Mouse (Mus musculus) gastrocnemius, postnatal 14 days (tissue): Measurements from ENCODE around the gene H2afx. TPM values are rescaled to one million over a fixed set of nuclear protein-coding genes. Genes with fewer than 3 reads are reported as not detected.
"Not testable (repeated sequence)": the region's sequence is repeated elsewhere in the genome, so short reads cannot be mapped to it uniquely, and the experiment has no call there.

ENCODE experiments used
- DNase-seq: peaks from one replicate; pipeline ENCODE4 v3.0.0; 2021; ENCODE audit warnings: mixed read lengths
- intact Hi-C: fragments of 180-260 bp; cut with DNase I; formaldehyde crosslinking; loops from one replicate; pipeline ENCODE4 v1.15.1; 2025; ENCODE audit warnings: low total_unique reads
- total RNA-seq, 2 experiments: library from RNA; stranded (reverse); gene quantifications; 2 replicates each; pipeline ENCODE4 v1.2.3; 2021

The H2afx gene
- total RNA-seq, 2 experiments from 2014 or later: 21.7 to 24.8 TPM

DNA sequence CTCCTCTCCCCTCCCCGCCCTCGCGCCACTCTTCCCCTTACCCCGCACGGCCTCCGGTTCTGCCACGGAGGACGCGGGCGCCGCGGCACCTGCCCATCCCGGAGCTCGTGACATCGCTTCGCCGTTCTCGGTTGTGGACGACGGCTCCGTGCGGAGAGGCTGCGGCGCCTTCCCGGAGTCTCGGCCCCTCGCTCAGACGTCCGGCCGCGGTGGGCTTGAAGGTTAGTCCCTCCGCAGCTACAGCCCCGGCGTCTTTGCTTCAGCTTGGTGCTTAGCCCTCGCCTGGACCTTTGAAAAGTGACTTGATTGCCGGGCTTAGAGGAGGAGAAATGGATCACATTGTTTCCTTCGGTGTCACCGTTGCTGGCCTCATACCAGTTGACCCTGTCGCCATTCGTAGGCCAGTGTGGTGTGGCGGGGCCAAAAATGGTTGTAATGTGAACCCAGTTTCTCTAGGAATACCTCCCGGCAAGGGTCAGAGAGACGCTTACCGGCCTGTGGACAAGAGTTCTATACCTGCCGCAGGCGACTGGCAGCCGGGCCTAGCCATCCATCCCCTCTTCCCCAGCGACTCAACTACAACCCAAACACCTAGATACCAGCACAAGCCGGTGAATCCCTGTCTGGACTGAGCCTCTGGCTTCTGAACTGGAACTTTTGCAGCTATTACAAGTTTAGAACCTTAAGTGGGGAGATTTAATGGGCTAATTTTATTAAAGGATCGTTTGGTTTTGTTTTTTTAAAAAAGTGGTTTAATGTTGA lies 1.0 kb downstream of the H2afx start:
- DNase-seq: peak; percentile 53

DNA sequence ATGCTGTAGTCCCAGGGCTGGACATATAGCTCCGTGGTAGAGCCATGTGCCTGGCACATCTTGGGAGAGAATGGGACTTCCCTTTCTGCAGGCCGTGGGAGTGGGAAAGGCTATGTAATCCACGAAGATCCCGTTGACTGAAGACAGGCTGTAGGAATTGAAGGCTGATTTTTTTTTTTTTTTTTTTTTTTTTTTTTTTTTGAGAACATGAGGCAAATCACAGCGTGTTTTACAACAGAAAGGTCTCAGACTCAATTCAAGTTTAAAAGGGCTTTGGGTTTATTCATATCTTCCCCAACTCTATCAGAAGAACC lies 1.6 kb downstream of the H2afx start:
- intact Hi-C loops: no loop called here
- DNase-seq: no peak

More for the DNA sequence above, 1.0 kb downstream of the H2afx start:
- intact Hi-C loops: no loop called here

DNA sequence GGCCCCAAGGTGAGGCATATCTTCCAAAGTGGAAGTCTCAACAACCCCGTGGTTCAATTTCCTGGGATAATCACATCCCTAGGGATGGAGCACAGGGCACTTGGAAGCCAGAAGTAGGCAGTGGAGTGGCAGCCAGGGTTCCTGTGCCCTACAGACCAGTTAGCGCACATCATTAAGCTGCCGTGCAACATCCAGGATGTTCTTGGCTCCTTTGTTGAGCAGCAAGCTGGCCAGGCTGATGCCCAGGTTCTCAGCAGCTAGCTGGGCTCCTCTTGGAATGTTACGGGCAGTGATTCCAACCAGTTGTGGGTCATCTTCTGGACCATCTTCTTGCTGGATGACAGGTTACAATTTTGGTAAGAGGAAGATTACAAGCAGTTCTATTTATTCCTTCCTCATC lies 2.0 kb downstream of the H2afx start:
- intact Hi-C loops, DNase-seq: not testable (repeated sequence)

DNA sequence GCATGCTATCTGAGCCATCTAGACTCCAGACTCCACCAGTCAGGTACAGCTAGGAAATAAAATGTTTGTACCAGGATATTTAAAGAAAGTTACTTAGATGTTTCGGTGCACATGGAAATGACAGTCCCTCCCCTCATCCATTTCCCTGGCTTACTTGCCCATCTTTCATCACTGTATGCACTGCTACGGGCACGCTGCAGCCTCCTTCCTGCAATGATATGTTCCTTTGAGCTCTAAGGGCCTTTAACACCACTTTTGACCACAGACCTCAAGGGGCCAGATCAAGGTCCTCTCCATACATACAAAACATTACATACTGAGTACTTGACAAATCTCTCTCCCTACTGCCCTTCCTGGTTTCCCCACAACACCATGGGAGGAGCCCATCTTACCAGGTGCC lies 2.5 kb downstream of the H2afx start:
- intact Hi-C loops: no loop called here
- DNase-seq: no peak

DNA sequence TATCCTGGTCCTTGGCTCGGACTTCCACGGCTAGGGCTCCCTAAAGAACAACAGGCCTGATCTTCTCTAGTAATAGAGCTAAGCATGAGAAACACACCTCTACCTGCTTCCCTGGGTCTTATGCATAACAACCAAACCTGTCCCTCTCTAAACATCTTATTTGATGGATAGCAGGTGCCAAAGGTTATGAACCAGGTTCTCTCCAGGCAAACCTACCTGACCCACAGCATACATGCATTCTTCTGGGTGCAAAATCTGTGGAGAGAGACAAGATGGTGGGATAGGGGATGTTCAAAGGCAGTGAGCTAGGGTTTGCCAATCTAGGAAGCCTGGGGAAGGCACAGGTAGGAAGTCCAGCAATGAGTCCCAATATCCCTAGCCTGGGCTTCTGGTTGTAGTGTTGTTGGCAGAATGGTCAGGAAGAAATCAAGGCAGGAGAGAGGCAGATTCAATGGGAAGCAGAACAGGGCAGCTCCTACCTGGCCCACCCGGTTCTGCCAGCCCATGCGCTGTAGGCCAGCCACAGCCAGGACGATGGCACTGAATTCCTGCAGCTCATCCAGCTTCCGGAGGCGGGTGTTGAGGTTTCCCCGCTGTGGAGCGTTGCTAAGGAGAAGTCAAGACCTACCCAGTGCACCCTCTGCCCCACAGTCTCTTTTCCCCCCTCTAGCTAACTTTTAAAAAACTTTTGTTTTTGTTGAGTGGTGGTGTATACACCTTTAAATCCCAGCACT lies 3.1 kb downstream of the H2afx start:
- no peak for DNase-seq
- intact Hi-C loops: no loop called here

DNA sequence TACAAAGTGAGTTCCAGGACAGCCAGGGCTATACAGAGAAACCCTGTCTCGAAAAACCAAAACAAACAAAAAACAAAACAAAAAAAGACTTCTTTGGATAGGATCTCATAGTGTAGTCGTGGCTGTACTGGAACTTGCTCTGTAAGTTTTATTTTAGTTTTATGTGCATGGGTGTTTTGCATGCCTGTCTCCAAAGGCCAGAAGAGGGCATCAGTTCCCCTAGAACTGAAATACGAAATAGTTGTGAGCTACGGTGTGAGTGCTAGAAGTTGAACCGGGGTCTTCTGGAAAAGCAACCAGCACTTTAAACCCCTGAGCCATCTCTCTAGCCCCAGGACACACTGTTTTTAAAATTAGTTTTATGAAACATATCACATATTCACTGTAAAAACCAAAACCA lies 4.1 kb downstream of the H2afx start:
- intact Hi-C loops: no loop called here
- DNase-seq: no peak

DNA sequence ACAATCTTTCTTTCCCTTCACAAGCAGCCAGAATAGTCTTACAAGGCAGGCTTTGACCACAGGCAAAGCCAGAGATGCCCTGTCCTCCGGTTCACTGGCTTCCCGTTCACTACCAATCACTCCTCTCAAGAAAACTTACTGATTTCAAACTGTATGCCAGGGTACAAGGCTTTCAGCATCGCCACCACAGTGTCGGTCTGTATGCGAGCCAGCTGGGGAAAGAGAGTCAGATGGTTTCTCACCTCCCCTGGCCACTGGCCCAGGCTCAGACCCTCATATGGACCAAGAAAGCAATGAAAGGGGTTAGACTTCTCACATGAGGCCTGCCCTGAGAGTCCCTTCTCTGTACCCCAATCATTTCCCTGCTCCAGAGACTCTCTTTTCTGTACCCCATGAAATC lies 7.0 kb downstream of the H2afx start:
- DNase-seq: no peak
- intact Hi-C loops: no loop called here

DNA sequence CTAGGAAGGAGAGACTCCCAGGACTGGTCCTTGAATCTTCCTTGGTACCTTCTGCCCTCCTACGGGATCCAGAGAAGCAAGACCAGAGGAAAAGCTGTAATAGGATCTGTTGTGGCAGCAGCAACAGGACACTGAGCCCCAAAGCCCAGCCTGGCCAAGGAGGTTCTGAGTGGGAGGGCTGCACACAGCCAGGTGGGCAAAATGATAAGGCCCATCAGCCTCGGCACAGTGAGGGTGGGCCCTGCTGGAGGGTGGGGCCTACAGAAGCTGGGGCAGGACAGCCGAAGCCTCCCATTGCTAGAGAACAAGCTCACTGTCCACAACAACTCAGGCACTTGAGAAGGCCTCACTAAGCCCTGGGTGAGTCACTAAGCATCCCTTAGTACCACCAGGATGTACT lies 7.7 kb downstream of the H2afx start:
- intact Hi-C loops: no loop called here
- no peak for DNase-seq

DNA sequence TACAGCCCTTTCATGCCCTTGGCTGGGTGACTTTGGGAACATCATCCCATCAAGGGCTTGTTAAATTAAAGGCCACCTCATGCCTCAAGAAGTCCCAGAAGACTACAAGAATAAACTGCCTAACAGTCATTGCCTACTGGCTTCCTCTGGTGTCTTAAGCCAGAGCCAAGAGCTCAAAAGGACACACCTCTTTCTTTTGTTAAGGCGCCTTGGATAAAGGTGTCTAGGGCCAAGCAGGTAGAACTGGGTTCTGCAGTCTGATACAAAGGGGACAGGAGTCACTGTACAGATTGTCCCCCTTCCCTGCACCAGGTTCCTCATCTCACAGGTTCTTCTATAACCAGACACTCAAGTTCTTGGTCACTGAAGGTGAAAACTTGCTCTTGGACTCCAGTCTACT lies 8.1 kb downstream of the H2afx start:
- no peak for DNase-seq
- intact Hi-C loops: no loop called here

DNA sequence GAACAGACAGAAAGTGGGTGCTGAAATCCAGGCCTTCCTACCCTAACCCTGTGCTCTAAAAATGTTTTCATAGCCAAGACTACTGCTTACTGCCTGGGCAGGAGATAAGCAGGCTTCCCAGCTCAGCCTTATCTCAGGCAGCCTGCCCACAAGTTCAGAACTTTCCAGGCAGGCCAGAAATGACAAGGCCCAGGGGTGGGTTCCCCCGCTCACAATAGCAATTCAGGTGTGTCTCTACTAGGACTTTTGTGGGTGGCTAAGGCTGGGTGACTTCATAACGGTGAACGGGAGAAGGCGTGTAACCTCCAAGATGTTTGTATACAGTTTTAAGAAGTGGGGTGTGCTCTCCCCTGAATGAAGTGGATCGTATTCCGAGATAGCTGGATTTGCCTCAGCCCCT lies 8.8 kb downstream of the H2afx start:
- intact Hi-C loops: no loop called here
- no peak for DNase-seq

DNA sequence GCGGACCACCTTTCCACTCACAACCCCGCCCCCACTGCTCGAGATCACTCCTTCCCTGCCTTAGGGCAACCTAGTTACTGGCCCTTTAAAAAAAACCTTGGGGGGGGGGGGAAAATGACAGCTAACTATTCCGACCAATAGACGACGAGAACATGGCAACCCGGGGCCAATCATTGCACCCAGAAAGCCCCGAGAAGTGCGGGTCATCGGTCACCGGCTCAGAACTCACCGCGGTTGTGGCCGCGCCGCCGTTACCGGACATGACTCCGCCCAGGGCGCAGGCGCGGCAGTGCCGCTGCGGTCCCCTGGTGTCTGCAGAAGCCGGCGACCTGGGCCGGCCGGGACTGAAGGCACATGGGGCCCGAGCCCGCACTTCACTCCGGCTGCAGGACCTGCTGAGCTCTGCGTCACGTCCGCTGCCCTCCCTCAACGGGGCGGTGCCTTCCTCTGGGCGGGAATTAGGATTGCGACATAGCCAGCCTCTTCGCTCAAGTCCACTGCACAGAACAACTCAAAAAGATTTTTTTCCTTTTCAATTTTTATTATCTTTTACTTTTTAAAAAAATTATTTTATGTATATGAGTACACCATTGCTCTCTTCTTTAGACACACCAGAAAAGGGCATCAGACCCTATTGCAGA lies 9.4 kb downstream of the H2afx start, which contains the start of gene Hmbs:
Hmbs (minus strand) TSS at position 448 of the 641 bp plus-strand sequence.
- intact Hi-C loops: no loop called here
- peak; percentile 92 for DNase-seq

DNA sequence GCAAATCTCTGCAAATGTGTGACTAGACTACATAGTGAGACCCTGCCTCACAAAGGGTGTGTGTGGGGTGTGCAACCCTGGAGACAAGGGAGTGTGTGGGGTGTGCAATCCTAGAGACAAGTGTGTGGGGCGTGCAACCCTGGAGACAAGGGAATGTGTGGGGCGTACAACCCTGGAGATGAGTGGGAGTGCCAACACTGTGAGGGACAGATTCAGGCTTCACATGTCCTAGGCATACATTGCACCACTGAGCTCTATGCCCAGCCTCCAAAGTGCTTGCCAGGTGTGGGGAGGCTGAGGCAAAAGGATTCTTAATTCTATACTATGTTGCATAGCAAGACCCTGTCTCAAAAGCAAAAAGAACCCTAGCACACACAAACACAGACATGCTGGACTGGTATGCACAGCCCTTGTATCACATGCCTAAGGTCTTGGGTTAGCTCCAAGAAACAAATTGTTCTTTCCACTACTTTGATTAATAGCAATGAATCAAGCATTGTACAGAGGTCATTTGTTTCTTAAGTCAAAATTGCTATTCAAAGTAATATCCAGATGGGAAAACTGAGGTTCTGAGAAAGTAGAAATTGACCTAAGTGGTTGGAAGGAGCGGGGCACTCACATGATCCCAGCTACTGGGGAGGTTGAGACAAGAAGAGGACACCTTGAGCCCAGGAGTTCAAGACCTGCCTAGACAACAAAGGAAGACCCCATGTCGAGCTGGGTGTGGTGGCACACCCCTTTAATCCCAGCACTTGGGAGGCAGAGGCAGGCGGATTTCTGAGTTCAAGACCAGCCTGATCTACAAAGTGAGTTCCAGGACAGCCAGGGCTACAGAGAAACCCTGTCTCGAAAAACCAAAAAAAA lies 11.3 kb downstream of the H2afx start:
- intact Hi-C loops: no loop called here
- DNase-seq: no peak

DNA sequence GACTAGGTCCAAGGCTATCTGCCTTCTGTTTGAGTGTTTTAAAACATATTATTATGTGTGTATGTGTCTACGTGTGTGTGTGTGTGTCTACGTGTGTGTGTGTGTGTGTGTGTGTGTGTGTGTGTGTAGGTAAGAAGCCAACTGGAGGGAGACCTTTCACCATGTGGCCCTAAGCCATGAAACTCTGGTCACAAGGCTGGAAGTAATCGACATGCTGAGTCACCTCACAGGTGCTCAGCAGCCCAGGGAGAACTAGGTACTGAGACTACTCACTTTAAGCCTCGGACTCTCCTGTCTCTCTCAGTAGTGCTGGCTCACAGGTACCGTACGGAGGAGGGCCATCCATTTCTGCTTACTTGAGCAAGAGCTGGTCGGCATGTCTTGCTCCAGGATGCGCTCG lies 12.7 kb downstream of the H2afx start:
- no peak for DNase-seq
- intact Hi-C loops: no loop called here

DNA sequence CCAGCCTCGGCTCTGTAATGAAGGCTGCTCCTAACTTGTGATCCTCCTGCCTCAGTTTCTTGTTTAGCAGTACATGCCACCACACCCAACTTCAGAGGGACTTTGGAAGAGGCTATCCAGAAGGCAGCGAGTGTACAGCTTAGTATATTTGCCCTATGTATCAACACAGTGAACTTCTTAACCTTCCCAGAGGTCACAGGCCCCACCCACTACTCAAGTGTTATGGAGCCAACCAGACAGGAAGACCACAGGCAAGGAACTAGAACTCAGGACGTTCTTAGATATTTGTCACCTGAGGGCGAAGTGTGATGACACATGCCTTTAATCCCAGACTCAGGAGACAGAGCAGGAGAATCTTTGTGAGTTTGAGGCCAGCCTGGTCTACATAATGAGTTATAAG lies 13.1 kb downstream of the H2afx start:
- no peak for DNase-seq
- intact Hi-C loops: no loop called here

DNA sequence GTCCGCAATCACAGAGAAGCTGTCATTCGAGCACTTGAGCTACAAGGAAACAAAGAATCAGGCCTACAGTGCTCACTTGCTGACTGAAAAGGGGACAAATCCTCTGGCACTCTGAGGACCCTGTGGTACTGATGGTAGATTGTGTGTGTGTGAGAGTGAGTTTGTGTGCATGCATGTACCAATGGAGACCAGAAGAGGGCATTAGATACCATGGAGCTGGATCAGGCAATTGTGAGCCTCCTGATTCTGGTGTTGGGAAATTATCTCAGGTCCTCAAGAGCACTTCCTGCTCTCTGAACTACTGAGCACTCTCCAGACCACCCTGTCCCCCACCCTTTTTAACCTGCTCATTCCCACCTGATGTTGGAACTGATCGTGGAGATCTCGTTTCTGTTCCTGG lies 14.1 kb downstream of the H2afx start:
- intact Hi-C loops: no loop called here
- DNase-seq: no peak

DNA sequence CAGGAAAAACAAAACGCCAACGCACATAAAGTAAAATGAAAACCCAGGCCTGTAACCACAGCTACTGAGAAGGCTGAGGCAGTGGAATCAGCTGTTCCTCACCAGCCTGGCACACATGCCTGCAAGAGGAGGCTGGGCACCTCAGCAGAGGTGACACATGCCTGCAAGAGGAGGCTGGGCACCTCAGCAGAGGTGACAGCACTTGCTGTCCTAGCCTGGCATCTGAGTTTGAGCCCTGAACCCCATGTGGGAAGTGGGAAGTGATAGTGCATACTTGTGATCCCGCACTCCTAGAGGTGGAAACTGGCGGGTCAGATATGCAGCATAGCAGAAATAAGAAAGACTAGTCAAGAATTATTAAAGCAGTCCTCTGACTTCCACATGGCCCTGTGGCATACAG lies 16.9 kb downstream of the H2afx start:
- no peak for DNase-seq
- intact Hi-C loops: loop anchor here (5.0 kb wide), 1 partner anchor 99 kb away; the partner anchor contains the start of gene Pdzd3

DNA sequence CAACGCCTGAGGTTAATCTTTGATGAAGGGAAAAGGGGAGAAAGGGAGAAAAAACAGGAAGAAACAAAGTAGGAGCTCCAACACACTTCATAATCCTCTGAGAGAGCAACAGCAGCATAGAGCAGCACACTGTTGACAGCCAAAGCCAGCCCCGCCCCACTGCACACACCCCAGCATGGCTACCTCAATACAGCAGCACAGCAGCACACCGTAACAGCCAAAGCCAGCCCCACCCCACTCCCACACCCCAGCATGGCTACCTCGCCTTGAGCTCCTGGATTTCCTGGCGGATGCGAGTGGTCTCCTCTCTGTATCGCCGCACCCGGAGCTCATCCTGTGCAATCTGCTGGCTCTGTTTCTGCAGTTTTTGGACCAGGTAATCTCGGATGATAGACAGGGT lies 17.8 kb downstream of the H2afx start:
- DNase-seq: no peak
- intact Hi-C loops: loop anchor here (5.0 kb wide), 1 partner anchor 100 kb away; the partner anchor contains the start of gene Pdzd3

DNA sequence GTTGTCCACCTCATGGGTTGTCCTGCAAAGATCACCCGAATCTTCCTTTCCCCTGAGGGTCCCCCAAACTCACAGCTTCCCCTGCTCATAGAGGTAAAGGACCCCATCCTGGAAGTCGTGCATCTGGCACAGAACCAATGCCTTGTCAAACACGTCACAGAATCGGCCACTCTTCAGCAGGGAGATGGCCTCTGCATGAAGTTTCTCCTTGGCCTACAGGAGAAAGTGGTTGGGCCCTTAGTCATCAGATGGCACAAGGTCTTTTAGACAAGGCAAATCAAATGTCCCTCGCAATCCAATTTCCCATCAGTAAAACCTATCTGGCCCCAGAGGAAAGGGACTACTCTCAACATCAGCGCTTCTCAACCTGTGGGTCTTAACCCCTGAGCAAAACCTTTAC lies 18.6 kb downstream of the H2afx start:
- no peak for DNase-seq
- intact Hi-C loops: loop anchor here (5.0 kb wide), 1 partner anchor 101 kb away; the partner anchor contains the start of gene Pdzd3

DNA sequence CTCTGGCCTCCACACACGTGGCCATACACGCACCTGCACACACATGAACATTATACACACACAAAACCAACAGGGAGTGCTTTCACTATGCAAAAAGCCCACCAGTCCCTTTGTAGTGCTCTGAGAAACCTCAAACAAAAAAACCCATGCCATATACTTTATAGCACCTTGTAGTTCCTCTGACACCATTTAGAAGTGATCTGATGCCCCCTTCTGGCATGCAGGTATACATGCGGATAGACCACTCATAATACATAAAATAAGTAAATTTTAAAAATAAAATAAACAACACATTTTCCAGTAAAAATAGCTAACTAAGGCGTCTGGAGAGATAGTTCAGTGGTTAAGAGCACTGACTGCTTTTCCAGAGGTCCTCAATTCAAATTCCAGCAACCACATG lies 22.7 kb downstream of the H2afx start:
- intact Hi-C loops: loop anchor here (5.0 kb wide), 1 partner anchor 65 kb away; no protein-coding TSS in a partner anchor
- DNase-seq: no peak
